Mouse (Mus musculus) mesoderm, embryonic 11.5 days (tissue): ENCODE measurements around the gene Wdr48.

Experiments
- DNase-seq: peaks from one replicate; pipeline ENCODE4 v3.0.0-alpha.2; 2012; ENCODE audit warnings: low read depth, low spot score

The Wdr48 gene

DNA sequence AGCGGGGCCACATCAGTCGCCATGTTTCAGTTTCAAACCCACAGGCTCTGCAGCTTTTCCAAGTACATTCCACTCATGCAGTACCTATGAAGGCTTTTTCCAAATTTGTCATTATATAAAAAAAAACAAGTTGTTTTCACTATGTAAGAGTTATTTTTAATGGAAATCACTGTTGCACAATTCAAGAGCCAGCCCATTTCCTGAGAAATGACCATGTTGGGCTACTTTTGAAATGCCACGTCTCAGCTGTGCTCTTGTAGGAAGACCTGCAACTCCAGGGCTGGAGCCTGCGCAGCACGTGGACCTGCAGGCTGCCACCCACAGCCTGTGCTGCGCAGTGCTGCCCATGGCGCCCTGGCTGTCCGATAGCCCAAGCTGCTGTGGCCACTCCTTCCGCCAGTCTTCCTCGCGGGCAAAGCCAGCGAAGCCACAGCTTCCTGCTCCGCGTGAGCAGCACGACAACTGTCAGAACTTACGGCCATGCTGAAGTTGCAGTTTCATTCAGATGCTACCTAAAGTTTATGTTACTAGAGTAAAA, 30.5 kb downstream of the Wdr48 start:
- DNase-seq, result no peak

DNA sequence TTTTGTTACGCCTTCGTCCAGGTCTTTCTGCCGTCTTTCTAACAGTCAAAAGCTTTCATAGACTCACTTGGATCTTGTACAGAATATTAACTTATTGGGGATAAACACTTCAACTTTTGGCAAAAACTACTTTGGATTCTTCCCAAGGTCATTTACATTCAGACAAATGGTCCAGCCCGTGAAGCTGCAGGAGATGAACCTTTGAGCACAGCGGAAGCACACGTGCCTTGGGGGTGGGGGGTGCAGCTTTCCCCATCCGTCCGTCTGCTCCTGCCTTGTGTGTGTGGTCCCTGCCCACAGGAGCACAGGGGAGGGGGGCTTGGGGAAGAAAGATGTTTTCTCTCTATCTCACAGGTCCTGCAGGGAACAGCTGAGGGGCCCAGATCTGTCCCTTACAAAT, 31.1 kb downstream of the Wdr48 start:
- no peak for DNase-seq

DNA sequence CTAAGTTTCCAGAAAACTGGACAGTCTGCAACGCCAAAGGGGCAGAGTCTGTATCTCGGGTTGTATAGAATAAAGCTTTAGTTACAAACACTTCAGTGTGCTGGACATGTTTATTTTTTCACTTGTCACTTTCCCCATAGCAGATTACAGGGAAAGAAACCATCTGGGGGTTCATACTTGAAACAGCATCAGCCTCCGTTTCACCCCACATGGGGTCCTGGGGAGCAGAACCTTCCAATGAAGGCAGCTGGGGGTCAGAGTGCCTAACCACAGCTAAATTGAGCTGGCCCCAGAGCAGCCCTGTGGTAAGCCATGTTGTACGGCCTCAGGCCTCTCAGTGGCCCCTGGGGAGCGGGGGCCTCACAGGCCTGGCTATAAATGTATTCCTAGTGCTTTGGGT, 31.8 kb downstream of the Wdr48 start:
- no peak for DNase-seq

DNA sequence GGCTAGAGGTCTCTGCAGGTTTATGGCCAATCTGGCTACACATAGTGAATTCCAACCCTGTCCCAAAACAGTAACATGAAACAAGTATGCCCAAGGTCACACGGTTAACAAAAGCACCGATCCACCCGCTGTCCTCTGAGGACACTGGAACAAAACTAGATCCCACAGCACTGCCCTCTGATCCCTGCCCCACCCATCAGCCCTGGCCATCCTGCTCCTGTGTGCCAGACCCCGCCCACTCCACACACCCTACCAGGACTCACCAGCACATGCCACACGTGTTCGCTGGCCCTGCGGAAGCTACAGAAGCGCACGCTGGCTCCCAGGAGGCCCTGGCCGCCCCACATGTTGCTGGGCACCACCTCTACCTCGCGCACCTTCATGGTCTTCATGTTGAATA, 37.7 kb downstream of the Wdr48 start:
- no peak for DNase-seq

DNA sequence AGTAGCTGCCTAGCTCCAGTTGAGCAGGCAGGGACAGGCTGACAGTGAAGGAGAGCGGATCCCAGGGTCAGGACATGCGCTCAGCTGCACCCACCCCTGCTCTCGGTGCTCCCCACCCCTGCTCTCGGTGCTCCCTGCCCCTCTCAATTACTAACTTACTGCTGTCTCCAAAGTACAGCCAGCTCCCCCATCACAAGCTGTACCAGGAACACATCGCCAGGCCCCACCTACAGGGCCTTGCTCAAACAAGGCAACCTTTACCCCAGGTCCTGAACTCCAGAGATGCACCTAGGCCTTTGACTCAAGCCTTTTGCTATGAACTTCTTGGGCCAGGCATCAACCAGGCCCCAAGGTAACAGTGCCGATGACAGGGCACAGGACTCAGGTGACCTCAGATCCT, 39.0 kb downstream of the Wdr48 start:
- DNase-seq, result no peak

DNA sequence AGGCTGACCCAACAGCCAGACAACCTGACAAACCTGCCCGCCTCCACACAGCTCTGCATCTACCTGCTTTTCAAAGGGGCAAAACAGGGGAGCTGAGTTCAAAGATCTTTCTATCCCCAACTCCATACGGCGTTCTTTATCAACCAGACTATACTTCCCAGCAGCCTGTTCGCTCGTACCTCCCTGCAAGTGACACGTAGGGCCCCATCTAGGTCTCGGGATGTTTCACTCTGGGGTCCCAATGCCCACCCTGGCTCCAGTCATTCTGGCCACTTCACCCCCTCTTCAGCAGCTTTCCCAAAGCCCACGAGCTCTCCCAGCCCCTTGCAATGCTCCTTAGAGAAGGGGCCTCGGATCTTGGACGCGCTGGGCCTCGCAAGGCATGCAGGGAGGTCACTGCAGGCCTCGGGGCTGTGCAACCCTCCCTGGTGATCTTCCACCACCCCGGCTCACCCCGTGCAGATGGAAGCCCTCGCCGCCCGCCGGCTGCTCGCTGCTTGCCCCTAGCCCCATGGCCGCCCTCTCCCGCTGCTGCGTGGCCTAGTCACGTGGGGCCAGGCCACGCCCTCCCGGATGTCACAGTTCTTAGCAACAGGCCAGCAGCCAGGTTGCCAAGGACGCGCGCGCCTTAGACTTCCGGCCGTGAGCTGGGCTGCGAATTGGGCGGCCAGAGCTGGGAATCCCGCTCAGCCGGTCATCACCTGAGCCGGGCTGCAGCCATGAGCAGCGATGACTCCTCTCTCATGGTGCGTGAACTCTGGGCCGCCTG, 42.5 kb downstream of the Wdr48 start, which contains the start of the genes Gorasp1 and Ttc21a:
Gene Gorasp1, minus strand, starts transcription at position 561 of the 769 bp plus-strand sequence.
Gene Ttc21a, plus strand, starts transcription at position 602 of the 769 bp plus-strand sequence.
- DNase-seq, result peak; percentile 96

DNA sequence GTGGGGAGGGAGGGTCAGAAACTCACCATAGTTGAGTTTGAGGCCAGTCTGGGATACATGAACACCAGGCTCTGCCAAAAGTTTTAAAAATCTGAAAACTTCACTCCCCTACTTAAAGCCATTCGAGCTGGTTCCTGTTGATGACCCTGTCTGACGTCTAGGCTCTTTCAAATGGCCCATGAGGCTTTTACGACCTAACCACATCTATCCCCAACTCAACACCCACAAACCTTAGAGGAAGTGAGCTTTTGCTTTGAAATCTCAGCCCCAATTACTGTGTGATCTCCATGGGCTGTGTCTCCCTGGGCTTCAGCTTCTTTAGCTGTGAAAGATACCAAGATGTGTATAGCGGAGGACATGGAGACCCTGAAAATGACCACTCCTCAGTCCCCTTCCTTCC, 43.8 kb downstream of the Wdr48 start:
- DNase-seq, result no peak

DNA sequence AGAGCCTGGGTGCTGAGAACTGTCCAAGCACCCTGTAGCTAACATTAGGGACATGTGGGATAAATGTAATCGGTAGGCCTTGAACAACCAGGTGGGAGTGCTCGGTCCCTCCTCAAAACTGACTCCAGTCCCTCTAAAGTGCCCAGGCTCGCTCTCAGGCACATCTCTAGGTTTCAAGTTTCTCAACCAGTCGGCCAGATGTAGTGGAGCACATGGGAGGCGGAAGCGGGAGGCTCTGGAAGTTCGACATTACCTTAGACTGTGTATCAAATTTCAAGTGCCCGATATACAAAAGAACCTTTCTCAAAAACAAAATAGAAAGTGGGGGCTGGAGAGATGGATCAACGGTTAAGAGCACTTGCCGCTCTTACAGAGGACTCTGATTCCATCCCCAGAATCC, 45.0 kb downstream of the Wdr48 start:
- DNase-seq, result no peak

DNA sequence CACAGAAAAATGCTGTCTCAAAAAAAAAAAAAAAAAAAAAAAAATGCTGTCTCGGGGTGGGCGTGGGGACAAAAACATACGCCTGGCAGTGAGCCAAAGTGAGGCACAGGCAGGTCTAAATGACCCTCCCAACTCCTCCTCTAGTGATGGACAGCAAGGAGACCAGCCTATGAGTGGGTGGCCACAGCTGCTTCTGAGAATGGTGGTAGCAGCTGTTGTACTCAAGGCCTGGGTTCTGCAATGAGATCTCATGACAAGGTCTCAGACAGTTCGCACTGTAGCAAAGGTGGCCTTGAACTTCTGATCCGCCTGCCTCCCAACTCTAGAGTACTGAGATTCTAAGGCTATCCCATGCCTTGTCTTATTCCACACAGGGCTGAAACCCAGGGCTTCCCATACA, 46.7 kb downstream of the Wdr48 start:
- DNase-seq, result no peak

DNA sequence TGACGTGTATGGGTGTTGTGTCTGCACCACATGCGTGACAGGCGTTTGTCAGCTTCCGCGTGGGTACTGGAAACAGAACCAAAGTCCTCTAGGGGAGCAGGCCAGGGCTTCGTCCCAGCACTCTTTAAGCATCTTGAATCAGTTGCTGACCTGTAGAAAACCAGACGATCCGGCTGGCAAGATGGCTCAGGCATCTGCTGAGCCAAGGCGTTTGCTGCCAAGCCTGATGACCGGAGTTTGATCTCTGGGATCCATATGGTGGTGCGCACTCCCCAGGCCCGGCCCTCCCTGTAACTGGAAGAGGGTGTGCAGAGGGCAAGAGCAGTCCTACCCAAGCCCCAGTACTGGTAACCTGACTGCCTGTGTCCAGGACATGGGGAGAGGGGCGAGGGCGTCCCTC, 47.2 kb downstream of the Wdr48 start:
- DNase-seq, result no peak

DNA sequence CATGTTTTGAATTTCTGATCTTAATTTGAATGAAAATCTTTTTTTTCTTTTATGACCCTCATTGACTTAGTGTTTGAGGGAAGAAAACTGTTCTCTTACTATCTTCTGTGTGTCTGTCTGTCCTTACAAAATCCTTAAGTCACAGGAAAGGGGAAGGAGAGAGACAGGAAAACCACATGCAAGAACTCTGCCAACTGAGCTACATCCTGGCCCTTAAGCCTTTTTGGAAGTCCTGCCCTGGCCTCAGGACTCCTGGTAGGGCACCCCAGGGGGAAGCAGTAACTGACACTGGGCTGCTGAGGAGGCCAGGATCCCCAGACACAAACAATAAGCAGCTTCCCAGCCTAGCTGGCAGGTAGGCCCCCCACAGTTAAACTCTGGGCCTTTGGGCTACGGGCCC, 48.6 kb downstream of the Wdr48 start:
- DNase-seq, result no peak

DNA sequence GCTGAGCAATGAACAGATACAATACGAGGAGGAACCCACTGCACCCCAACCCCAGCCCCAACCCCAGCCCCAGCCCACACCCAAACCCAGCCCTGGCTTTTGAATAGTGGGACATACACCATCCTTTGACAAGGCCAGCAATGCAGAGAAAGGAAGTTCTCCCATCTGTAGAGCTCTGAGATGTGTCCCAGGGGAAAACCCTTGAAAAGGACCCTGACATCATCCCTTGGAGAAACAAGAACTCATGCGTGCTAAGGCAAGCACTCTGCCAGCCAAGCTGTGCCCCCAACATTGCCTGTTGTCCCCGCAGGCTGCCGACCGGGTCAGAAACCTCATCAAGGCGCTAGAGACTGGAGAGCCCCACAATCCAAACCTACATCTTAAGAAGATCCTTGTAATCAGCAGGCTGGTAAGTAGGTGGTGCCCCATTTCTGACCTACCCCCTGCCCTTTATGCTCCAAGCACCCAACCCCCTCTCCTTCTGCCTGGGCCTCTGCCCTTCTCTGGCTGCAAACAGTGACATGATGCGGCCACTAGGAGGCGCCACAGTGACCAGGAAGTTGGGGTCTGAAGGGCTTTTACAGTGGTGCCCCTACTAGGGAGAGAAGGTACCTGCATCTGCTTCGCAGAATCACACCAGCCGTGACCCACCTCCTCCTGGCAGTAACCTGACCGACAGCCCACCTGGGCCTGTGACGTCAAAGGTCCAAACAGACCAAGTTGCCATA, 50.7 kb downstream of the Wdr48 start:
- DNase-seq, result peak; percentile 31

DNA sequence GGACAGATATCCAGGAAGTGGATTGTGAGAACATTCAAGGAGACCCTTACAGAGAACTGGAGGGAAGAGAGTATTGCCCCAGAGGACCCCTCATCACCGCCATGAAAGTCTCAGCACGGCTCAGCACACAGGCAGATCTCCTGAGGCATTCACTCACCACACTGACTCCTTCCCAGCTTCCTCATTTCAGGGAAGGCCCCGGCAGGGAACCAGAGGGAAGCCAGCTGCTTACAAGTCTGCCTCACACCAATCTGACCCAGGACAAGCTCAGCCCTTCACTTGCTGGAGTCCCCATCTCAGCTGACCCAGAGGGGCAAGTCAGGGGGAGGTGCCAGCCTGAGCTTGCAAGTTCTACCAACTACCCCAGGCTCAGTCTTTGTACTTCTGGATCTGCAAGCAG, 54.1 kb downstream of the Wdr48 start:
- no peak for DNase-seq

DNA sequence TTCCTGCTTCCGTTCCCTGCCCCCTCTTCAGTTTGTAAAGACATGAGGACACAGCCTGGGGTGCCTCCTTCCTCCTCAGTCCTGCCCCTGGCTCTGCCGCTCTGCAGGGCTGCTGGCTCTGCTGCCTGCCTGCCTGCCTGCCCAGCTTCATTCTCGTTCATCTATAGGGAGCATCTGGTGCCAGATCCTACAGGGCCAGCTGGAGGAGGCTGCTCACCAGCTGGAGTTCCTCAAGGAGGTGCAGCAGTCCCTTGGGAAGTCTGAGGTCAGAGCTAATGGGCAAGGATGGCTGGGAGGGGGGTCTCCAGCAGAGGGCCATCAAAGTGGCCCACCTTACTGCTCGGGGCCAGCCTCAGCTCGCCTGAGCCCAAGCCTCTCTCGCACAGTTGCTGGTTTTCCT, 55.8 kb downstream of the Wdr48 start:
- DNase-seq, result peak; percentile 20

DNA sequence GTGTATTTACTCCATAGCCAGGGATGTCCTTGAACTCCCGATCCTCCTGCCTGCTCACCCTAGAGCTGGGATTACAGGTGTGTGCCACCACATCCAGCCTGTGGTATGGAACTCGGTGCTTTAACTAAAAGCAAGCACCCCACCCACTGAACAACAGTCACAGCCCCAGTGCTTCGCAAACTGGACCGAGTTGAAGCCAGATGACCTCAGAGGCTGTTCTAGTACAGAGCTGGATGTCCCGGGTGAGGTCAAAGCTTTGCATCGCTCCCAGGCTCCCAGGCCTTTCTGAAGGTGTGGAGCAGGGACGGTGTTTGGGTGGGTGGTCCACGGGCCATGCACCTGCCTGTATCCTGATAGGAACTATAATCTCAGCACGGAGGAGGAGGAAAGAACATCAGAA, 56.7 kb downstream of the Wdr48 start:
- no peak for DNase-seq

DNA sequence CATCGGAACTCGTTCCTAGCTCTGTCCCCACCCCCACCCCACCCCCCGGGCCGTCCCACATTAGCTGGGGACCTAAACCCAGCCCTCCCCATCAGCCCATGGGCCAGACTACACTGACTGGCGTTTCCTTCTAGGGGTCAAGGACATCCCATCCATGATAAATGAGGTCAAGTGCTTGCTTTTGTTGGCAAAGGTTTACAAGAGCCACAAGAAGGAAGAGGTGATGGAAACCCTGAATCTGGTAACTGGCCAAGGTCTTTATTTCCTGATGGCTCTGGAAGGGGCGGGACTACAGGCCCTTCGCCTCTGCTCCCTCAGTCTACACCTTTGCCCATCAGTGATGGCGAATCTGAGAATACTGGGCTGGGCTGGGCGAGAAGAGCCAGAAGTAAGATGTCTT, 64.2 kb downstream of the Wdr48 start:
- no peak for DNase-seq

DNA sequence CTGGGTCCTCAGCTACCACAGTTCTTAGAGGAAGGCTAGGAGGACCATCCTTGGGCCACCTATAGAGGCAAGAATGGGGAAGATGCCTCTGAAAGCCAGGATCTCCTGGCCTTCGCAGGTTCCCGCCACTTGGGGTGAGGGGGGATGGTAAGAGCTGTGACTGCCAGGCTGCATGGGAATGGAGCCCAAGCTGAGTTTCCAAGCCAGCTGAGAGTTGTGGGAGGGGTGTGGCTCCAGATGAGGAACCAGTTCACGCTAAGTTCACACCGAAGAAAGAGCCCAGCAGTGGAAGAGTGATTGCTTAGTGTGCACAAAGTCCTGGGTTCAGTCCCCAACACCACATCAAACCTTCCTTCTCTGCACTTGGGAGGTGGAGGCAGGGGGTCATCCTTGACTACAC, 67.5 kb downstream of the Wdr48 start:
- no peak for DNase-seq

DNA sequence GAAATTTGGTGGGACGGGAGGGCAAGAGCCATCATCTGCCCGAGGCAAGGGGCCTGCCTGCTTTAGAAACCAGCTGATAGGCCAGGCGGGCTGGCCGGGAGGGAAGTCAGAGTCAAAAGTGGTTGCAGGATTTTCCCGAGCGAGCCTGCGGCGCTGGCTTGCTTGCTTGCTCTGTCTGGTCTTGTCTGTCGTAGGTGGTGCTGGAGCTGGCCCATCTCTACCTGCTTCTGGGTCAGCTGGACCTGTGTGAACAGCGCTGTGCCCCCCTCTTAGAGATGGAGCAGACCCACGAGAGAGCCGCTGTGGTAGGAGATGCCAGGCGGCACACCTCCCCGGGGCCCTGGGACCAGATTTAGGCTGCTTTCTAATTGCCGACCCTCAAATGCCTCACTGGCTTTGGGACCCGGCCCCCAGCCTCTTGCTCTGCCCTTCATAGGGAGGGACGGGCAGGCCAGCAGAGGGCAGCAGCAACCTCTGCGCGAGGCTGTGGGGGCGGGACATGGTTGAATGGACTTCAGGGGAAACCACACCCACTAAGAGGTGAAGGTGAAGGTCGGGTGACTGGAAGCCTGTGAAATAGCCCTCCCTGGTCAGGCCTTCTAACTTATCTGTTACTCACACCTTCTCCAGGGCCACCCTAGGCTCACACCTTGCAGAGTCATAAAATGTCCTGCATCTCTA, 68.4 kb downstream of the Wdr48 start:
- peak; percentile 75 for DNase-seq

DNA sequence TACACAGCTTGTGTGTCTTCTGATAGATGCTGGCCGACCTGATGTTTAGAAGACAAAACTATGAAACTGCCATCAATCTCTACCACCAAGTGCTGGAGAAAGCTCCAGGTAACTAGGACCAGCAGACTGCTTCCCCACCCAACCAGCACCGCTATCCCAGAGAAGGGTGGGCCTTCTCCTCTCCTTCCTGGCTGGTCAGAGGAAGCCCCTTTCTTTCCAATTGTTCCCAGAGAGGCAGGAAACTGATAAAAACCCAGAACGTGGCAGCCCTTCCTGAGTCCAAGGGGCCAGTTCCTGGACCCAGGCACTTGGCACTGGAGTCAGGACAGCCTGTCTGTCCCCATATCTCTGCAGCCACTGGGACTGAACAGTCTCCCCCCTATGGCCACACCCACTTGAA, 69.5 kb downstream of the Wdr48 start:
- DNase-seq, result no peak

DNA sequence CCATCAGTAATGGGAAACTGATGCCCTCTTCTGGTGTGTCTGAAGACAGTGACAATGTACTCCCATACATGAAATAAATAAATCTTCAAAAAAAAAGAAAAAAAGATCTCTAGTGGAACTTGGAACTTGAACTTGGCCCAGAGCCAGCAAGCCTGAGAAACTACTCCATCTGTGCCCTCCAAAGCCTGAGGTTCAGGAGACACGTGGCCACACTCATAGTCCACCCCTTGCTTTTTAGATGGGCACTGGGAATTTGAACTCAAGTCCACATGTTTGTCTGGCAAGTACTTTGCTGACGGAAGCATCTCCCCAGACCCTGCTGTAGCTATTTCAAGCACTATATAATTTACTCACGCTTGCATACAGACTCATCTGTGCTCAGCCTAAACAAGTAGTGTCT, 70.5 kb downstream of the Wdr48 start:
- DNase-seq, result no peak

DNA sequence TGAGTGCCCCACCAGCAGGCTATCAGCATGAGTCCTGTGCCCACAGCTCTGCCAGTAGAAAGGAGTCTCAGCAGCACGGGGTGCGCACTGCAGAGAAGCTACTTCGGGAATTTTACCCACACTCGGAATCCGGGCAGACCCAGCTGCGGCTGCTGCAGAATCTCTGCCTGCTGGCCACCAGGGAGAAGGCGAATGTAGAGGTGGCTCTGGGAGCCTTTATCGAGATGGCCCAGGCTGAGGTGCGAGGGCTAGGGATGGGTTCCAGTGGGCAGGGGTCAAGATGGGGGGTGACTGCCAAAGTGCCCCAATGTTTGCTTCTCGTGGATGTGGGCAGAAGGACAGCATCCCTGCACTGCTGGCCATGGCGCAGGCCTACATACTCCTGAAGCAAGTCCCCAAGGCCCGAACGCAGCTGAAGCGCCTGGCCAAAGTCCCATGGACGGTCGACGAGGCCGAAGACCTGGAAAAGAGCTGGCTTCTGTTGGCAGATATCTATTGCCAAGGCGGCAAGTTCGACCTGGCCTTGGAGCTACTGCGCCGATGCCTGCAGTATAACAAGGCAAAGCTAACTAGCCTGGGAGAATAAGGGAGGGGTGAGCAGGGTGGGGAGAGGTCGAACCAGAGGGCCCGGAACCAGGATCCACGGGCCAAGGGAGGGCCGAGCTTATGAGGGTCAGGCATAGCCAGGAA, 71.7 kb downstream of the Wdr48 start:
- no peak for DNase-seq

DNA sequence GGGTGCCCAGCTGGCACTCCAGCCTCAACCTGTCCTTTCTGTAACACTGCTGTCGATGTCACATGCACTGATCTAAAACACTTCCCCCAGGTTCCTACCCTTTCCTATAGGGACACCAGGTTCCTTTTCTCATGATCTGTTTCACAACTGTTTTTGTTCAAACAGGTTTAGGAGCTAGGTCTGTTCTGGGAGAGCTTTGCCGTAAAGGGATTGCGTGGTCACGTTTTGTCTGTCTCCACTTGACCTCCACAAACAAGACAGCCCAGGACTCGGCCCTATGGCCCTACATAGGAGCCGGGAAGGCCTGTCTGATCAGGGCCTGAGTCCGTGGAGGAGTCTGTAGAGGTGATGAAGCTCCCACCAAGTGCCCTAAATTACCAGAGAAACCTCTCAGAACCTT, 75.1 kb downstream of the Wdr48 start:
- DNase-seq, result no peak
